Mouse (Mus musculus) lung, embryonic 16.5 days (tissue): ENCODE data around the gene Pkm. TPM values are rescaled to one million over a fixed set of nuclear protein-coding genes. Genes with fewer than 3 reads are reported as not detected.

Source experiments
- ATAC-seq: fragments of 200-750 bp; cut with Nextera tagmentation; 2 replicates; pipeline ENCODE4 v1.8.0; 2017; ENCODE audit warnings: low read depth, mild to moderate bottlenecking, moderate library complexity
- H3K27ac ChIP-seq: fragments of 300-500 bp; sonication (generic); 2 replicates; pipeline ENCODE4 v1.5.1; 2014; ENCODE audit warnings: mild to moderate bottlenecking, control low read depth, low read length
- H3K27me3 ChIP-seq: fragments of 300-500 bp; sonication (generic); 2 replicates; pipeline ENCODE4 v1.6.1; 2014; ENCODE audit warnings: low read depth, low read length, mixed read lengths; ENCODE audit not compliant: control insufficient read depth, insufficient read depth
- H3K36me3 ChIP-seq: fragments of 300-500 bp; sonication (generic); 2 replicates; pipeline ENCODE4 v1.6.1; 2014; ENCODE audit warnings: low read length; ENCODE audit not compliant: control insufficient read depth, insufficient read depth
- H3K4me1 ChIP-seq: fragments of 300-500 bp; sonication (generic); replicated peaks from 2 replicates; pipeline ENCODE4 v1.6.1; 2014; ENCODE audit warnings: low read length, mixed read lengths; ENCODE audit not compliant: control insufficient read depth, insufficient read depth
- H3K4me2 ChIP-seq: fragments of 300-500 bp; sonication (generic); 2 replicates; pipeline ENCODE4 v1.6.1; 2014; ENCODE audit warnings: low read depth, low read length, control low read depth
- H3K4me3 ChIP-seq: fragments of 300-500 bp; sonication (generic); 2 replicates; pipeline ENCODE4 v1.5.1; 2014; ENCODE audit warnings: mild to moderate bottlenecking, low read length, control low read depth
- H3K9ac ChIP-seq: fragments of 300-500 bp; sonication (generic); 2 replicates; pipeline ENCODE4 v1.6.1; 2014; ENCODE audit warnings: low read length, control low read depth
- H3K9me3 ChIP-seq: fragments of 300-500 bp; sonication (generic); 2 replicates; pipeline ENCODE4 v1.6.1; 2016; ENCODE audit warnings: low read length; ENCODE audit not compliant: control insufficient read depth
- WGBS: fragments of 180-500 bp; shearing (Covaris S2); extraction: QIAGEN DNeasy Blood & Tissue Kit; methylation state at CpG from one replicate; pipeline ENCODE4 v1.1.7; 2014; 5-methylcytosine and 5-hydroxymethylcytosine counted together
- polyA plus RNA-seq: library from polyadenylated mRNA; unstranded; fragments of >200 nt; fragmentation: Nextera tagmentation; extraction: Ambion mirVana; gene quantifications from 2 replicates; pipeline ENCODE4 v1.2.1, GENCODE M21; 2015

Gene Pkm
- polyA plus RNA-seq, 1 experiment from 2014 or later = 1,193 TPM

- no peak overlapping the region for H3K4me3 ChIP-seq
- H3K36me3 ChIP-seq = no peaks in the 10 kb centered on the region
- no peaks in the 10 kb centered on the region for H3K27me3 ChIP-seq
- no peaks in the 10 kb centered on the region for H3K9me3 ChIP-seq
- H3K4me2 ChIP-seq = 0 out of 2 replicates have a peak overlapping the region, but pooled peaks have one; percentile 12
- H3K4me1 ChIP-seq = peaks cover 43% of the 10 kb centered on the region
- WGBS = 31% methylated on average over 16 of the region's 16 CpGs
- H3K27ac ChIP-seq = peak overlapping the region; percentile 86
- no peak for ATAC-seq
- no peak overlapping the region for H3K9ac ChIP-seq
These were observed 38.6 kb downstream of the Pkm start for GRCm38 (mm10) chr9:59694571-59695450.

GRCm38 (mm10) chr9:59695451-59695813, 39.3 kb downstream of the Pkm start:
- Histone ChIP-seq H3K4me2 (no peak overlapping the region), H3K4me3 (no peak overlapping the region), H3K27ac (peak overlapping the region; percentile 86), H3K27me3 (no peaks in the 10 kb centered on the region), H3K4me1 (peaks cover 43% of the 10 kb centered on the region), H3K9me3 (no peaks in the 10 kb centered on the region), H3K36me3 (no peaks in the 10 kb centered on the region), H3K9ac (no peak overlapping the region)
- 19% methylated on average over 3 of the region's 3 CpGs for WGBS
- ATAC-seq = no peak

GRCm38 (mm10) chr9:59696381-59696780, 40.2 kb downstream of the Pkm start:
- Histone ChIP-seq H3K4me3 (no peak overlapping the region), H3K9ac (no peak overlapping the region), H3K27me3 (no peaks in the 10 kb centered on the region), H3K9me3 (no peaks in the 10 kb centered on the region), H3K36me3 (no peaks in the 10 kb centered on the region), H3K4me1 (peaks cover 39% of the 10 kb centered on the region), H3K27ac (peak overlapping the region; percentile 86), H3K4me2 (no peak overlapping the region)
- WGBS = 41% methylated on average over 3 of the region's 3 CpGs
- ATAC-seq = peak; percentile 65

- no peaks in the 10 kb centered on the region for H3K36me3 ChIP-seq
- no peaks in the 10 kb centered on the region for H3K27me3 ChIP-seq
- H3K27ac ChIP-seq = no peak overlapping the region
- H3K9ac ChIP-seq = no peak overlapping the region
- no peaks in the 10 kb centered on the region for H3K9me3 ChIP-seq
- H3K4me1 ChIP-seq = peaks cover 9% of the 10 kb centered on the region
- no peak overlapping the region for H3K4me2 ChIP-seq
- WGBS = 67% methylated on average over 7 of the region's 7 CpGs
- H3K4me3 ChIP-seq = no peak overlapping the region
- ATAC-seq = no peak
These were observed 44.9 kb downstream of the Pkm start for GRCm38 (mm10) chr9:59701094-59701493.

GRCm38 (mm10) chr9:59703099-59703498, 46.9 kb downstream of the Pkm start:
- no peak for ATAC-seq
- Histone ChIP-seq H3K9ac (no peak overlapping the region), H3K27ac (no peak overlapping the region), H3K27me3 (no peaks in the 10 kb centered on the region), H3K4me2 (no peak overlapping the region), H3K36me3 (no peaks in the 10 kb centered on the region), H3K9me3 (no peaks in the 10 kb centered on the region), H3K4me1 (peaks cover 13% of the 10 kb centered on the region), H3K4me3 (no peak overlapping the region)
- WGBS = 67% methylated on average over 6 of the region's 6 CpGs

GRCm38 (mm10) chr9:59706850-59707825, 51.0 kb downstream of the Pkm start:
- Histone ChIP-seq H3K27me3 (no peaks in the 10 kb centered on the region), H3K27ac (peak overlapping the region; percentile 77), H3K9me3 (no peaks in the 10 kb centered on the region), H3K4me3 (no peak overlapping the region), H3K36me3 (no peaks in the 10 kb centered on the region), H3K9ac (no peak overlapping the region), H3K4me2 (no peak overlapping the region), H3K4me1 (peaks cover 22% of the 10 kb centered on the region)
- 28% methylated on average over 10 of the region's 10 CpGs for WGBS
- ATAC-seq = peak; percentile 77

GRCm38 (mm10) chr9:59709225-59709624, 53.1 kb downstream of the Pkm start:
- no peak overlapping the region for H3K4me2 ChIP-seq
- no peaks in the 10 kb centered on the region for H3K9me3 ChIP-seq
- H3K36me3 ChIP-seq = no peaks in the 10 kb centered on the region
- H3K4me1 ChIP-seq = peaks cover 22% of the 10 kb centered on the region
- WGBS = 42% methylated on average over 3 of the region's 3 CpGs
- no peaks in the 10 kb centered on the region for H3K27me3 ChIP-seq
- H3K27ac ChIP-seq = peak overlapping the region; percentile 77
- H3K9ac ChIP-seq = peak overlapping the region; percentile 18; the same call in 1 of the 2 replicates
- peak; percentile 81 for ATAC-seq
- no peak overlapping the region for H3K4me3 ChIP-seq

- ATAC-seq = 0 out of 2 replicates have a peak, but pooled peaks have one; percentile 11
- Histone ChIP-seq H3K36me3 (no peaks in the 10 kb centered on the region), H3K27ac (no peak overlapping the region), H3K4me1 (peaks cover 4% of the 10 kb centered on the region), H3K4me2 (no peak overlapping the region), H3K9ac (no peak overlapping the region), H3K4me3 (no peak overlapping the region), H3K27me3 (no peaks in the 10 kb centered on the region), H3K9me3 (no peaks in the 10 kb centered on the region)
- WGBS = 42% methylated on average over 7 of the region's 7 CpGs
These were observed 60.2 kb downstream of the Pkm start for GRCm38 (mm10) chr9:59716275-59716898.
